Mouse (Mus musculus): ENCODE data around the gene Rpl26. TPM values are rescaled to one million over a fixed set of nuclear protein-coding genes. Genes with fewer than 3 reads are reported as not detected.

Rpl26 gene
- total RNA-seq, 2 experiments from 2014 or later: 777 to 828 TPM

GRCm38 (mm10) chr11:68955473-68955872 is 54.1 kb downstream of the Rpl26 start:
- DNase-seq: no peak
- intact Hi-C loops (cut with DNase I): no loop called here

- DNase-seq: peak; percentile 50 to 53
- intact Hi-C loops (cut with DNase I): no loop called here
Measured at GRCm38 (mm10) chr11:68956107-68956506, 54.7 kb downstream of the Rpl26 start.

Other genes starting within 250 kb of the Rpl26 start
- 100 to 1,000 TPM in 1 of 2 experiments, 10 to 100 TPM in 1; 79.4 to 100 TPM for gene Myh10, start 210.0 kb upstream of the Rpl26 start, total RNA-seq (2021)
- 10 to 100 TPM; 67.3 to 70.9 TPM for gene Ndel1, start 29.7 kb upstream of the Rpl26 start, total RNA-seq (2021)
- under 1 TPM; 0.10 to 0.17 TPM for gene Rnf222, start 13.0 kb upstream of the Rpl26 start, total RNA-seq (2021)
- gene Odf4, start 25.5 kb downstream of the Rpl26 start, total RNA-seq (2021): not detected
- 10 to 100 TPM; 43.2 to 49.6 TPM for gene Arhgef15, start 55.9 kb downstream of the Rpl26 start, total RNA-seq (2021)
- 1 to 10 TPM; 3.4 to 4.3 TPM for gene Slc25a35, start 66.5 kb downstream of the Rpl26 start, total RNA-seq (2021)
- 10 to 100 TPM; 40.1 to 46.8 TPM for gene Rangrf, start 73.6 kb downstream of the Rpl26 start, total RNA-seq (2021)
- gene Pfas, start 106.9 kb downstream of the Rpl26 start, total RNA-seq (2021): 1 to 10 TPM; 9.3 to 9.5 TPM
- gene Ctc1, start 114.3 kb downstream of the Rpl26 start, total RNA-seq (2021): 10 to 100 TPM; 21.9 to 26.6 TPM
- 10 to 100 TPM; 11.6 to 15.4 TPM for gene Aurkb, start 144.1 kb downstream of the Rpl26 start, total RNA-seq (2021)
- gene Borcs6, start 158.1 kb downstream of the Rpl26 start, total RNA-seq (2021): 10 to 100 TPM; 16.7 to 19.4 TPM
- 1 to 10 TPM; 5.8 to 7.8 TPM for gene Tmem107, start 169.2 kb downstream of the Rpl26 start, total RNA-seq (2021)
- 10 to 100 TPM; 71.1 to 85.8 TPM for gene Vamp2, start 186.9 kb downstream of the Rpl26 start, total RNA-seq (2021)
- 100 to 1,000 TPM in 1 of 2 experiments, 10 to 100 TPM in 1; 61.4 to 101 TPM for gene Per1, start 193.6 kb downstream of the Rpl26 start, total RNA-seq (2021)
- gene Hes7, start 218.8 kb downstream of the Rpl26 start, total RNA-seq (2021): under 1 TPM; 0.17 to 0.34 TPM
- gene 9130213A22Rik, start 221.0 kb downstream of the Rpl26 start, total RNA-seq (2021): under 1 TPM; 0.42 to 0.60 TPM
- not detected for gene Aloxe3, start 224.3 kb downstream of the Rpl26 start, total RNA-seq (2021)